ENCODE assay signal across 9 mouse cellular contexts in the genomic region with DNA sequence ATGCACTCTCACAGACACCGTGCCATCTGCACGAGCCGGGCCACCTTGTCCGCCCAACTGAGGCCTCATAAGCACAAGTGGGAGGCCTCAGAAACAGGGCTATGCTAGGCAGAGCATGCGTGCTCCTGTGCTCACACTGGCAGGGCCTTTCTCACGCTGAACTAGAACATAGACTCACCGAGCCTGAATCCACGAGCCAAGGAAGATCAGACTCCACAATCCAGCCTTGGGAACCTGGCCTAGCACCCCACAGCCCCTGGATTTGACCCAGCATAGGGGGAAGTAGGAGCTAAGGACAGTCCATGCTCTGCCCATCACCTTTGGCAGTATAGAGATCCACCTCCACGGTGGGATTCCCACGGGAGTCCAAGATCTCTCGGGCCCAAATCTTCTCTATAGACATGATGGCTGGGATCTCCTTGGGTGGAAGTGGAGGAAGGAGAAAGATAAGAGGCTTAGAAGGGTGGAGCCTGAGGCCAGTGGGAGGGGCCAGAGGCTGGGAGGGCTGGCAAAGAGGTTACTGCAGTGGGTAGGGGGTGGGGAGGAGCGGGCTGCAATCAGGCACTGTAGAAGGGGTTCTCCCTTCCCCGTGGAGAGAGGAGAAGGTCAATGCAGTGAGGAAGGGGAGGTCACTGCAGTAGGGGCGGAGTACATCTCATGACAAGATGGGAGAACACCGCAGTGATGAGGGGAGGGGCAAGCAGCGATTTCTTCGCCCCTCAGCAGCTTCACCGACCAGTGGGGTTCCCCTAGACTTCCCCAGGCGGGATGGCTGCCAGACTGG. TPM values are rescaled to one million over a fixed set of nuclear protein-coding genes. Genes with fewer than 3 reads are reported as not detected.
A peak's percentile ranks its signal among the peaks of the same experiment; 100 is the strongest.
DNase-seq lines count a peak whose midpoint lies in the region; ATAC-seq lines count a peak whose summit lies in the region.
"Had no signal": no experiment of that assay in that cellular context is flagged by ENCODE, and none has a peak within 500 bp of the region (broad histone marks: within the 10 kb centered on the region; RNA-seq: fewer than 3 reads in every experiment).

No protein-coding gene starts in this region.

- H3K27ac ChIP-seq in embryonic facial prominence, embryonic 15.5 days (replicated peaks) = 0 out of 2 replicates have a peak overlapping the region, but pooled peaks have one; percentile 7
- H3K27ac ChIP-seq in neural tube, embryonic 12.5 days = no peak overlapping the region

- H3K9ac ChIP-seq in embryonic facial prominence, embryonic 15.5 days = no peak overlapping the region; the same call in 1 of the 2 replicates
- 0 out of 2 replicates have a peak overlapping the region, but pooled peaks have one; percentile 59 for H3K9ac ChIP-seq in neural tube, embryonic 12.5 days

- peak; percentile 39 for ATAC-seq in cerebellum, adult (ENCODE audit: insufficient number of reproducible peaks, low FRiP score, low TSS enrichment)
- ATAC-seq in embryonic facial prominence, embryonic 15.5 days (ENCODE audit: insufficient number of reproducible peaks, low FRiP score, low TSS enrichment, low read depth) = peak; percentile 23; the same call in 1 of the 2 replicates
- 0 out of 2 replicates have a peak, but pooled peaks have one; percentile 21 for ATAC-seq in neural tube, embryonic 12.5 days (ENCODE audit: low FRiP score, low read depth)

- no peaks in the 10 kb centered on the region for H3K9me3 ChIP-seq in embryonic facial prominence, embryonic 15.5 days (replicated peaks)
- no peaks in the 10 kb centered on the region for H3K9me3 ChIP-seq in neural tube, embryonic 12.5 days

- peak overlapping the region; percentile 86 for H3K4me2 ChIP-seq in embryonic facial prominence, embryonic 15.5 days (replicated peaks)
- H3K4me2 ChIP-seq in neural tube, embryonic 12.5 days (replicated peaks) = peak overlapping the region; percentile 71

- H3K36me3 ChIP-seq in embryonic facial prominence, embryonic 15.5 days = 0 out of 2 replicates have a peak, but pooled peaks cover 4% of the 10 kb centered on the region
- no peaks in the 10 kb centered on the region for H3K36me3 ChIP-seq in neural tube, embryonic 12.5 days

- peaks cover 26% of the 10 kb centered on the region for H3K4me1 ChIP-seq in embryonic facial prominence, embryonic 15.5 days
- peaks cover 16% of the 10 kb centered on the region for H3K4me1 ChIP-seq in neural tube, embryonic 12.5 days

- no peaks in the 10 kb centered on the region for H3K27me3 ChIP-seq in embryonic facial prominence, embryonic 15.5 days
- peaks cover 14% of the 10 kb centered on the region for H3K27me3 ChIP-seq in neural tube, embryonic 12.5 days (replicated peaks)

- 24% methylated on average over 19 of the region's 19 CpGs for WGBS in embryonic facial prominence, embryonic 15.5 days
- WGBS in neural tube, embryonic 12.5 days = 25% methylated on average over 19 of the region's 19 CpGs

- DNase-seq in cerebellum, postnatal 4 days (ENCODE audit: low spot score in 2 of 2) = no peak
- DNase-seq in lung, postnatal 10 days = peak; percentile 44
- no peak for DNase-seq in lung, adult 18-20 months
- DNase-seq in layer of hippocampus, postnatal 25 days (ENCODE audit: extremely low spot score in 1 of 2, low spot score in 1 of 2) = peak; percentile 37 to 39
- DNase-seq in urinary bladder, adult 2 months (ENCODE audit: low spot score) = no peak

- peak overlapping the region; percentile 54 for H3K4me3 ChIP-seq in embryonic facial prominence, embryonic 15.5 days (replicated peaks)
- H3K4me3 ChIP-seq in neural tube, embryonic 12.5 days = peak overlapping the region; percentile 44

RNA-seq across cellular contexts. Expression of a gene that starts 1.4 kb away (rescaled TPM):
- 11.8 and 12.7 TPM in 2 replicates for polyA plus RNA-seq in embryonic facial prominence, embryonic 15.5 days (2015; fragmentation: Nextera tagmentation; extraction: Ambion mirVana)
- 1,000 to 10,000 TPM in 1 of 2 experiments, 100 to 1,000 TPM in 1; 947 to 1,030 TPM for total RNA-seq in layer of hippocampus, postnatal 25 days (2021)
- polyA plus RNA-seq in neural tube, embryonic 12.5 days (2016; fragmentation: Nextera tagmentation; extraction: Ambion mirVana) = 25.2 and 27.8 TPM in 2 replicates
- 20.8 and 23.4 TPM in 2 replicates for polyA plus RNA-seq in urinary bladder, adult 2 months (2012; rRNA removed)

RNA-seq across cellular contexts. Expression of a gene that starts 11.4 kb away (rescaled TPM):
- 26.7 and 47.5 TPM in 2 replicates for polyA plus RNA-seq in embryonic facial prominence, embryonic 15.5 days (2015; fragmentation: Nextera tagmentation; extraction: Ambion mirVana)
- total RNA-seq in layer of hippocampus, postnatal 25 days (2021) = 1 to 10 TPM; 1.7 TPM
- polyA plus RNA-seq in neural tube, embryonic 12.5 days (2016; fragmentation: Nextera tagmentation; extraction: Ambion mirVana) = 0.68 and 0.85 TPM in 2 replicates
- polyA plus RNA-seq in urinary bladder, adult 2 months (2012; rRNA removed) = 1.2 and 1.4 TPM in 2 replicates

RNA-seq across cellular contexts. Expression of a gene that starts 11.8 kb away (rescaled TPM):
- polyA plus RNA-seq in embryonic facial prominence, embryonic 15.5 days (2015; fragmentation: Nextera tagmentation; extraction: Ambion mirVana) = 20.1 and 21.0 TPM in 2 replicates
- total RNA-seq in layer of hippocampus, postnatal 25 days (2021) = 100 to 1,000 TPM; 134 to 159 TPM
- 16.8 and 17.4 TPM in 2 replicates for polyA plus RNA-seq in neural tube, embryonic 12.5 days (2016; fragmentation: Nextera tagmentation; extraction: Ambion mirVana)
- 11.3 and 32.9 TPM in 2 replicates for polyA plus RNA-seq in urinary bladder, adult 2 months (2012; rRNA removed)

RNA-seq across cellular contexts. Expression of a gene that starts 12.3 kb away (rescaled TPM):
- not detected in 2 replicates for polyA plus RNA-seq in embryonic facial prominence, embryonic 15.5 days (2015; fragmentation: Nextera tagmentation; extraction: Ambion mirVana)
- total RNA-seq in layer of hippocampus, postnatal 25 days (2021) = under 1 TPM in 1 of 2 experiments, not detected in 1; 0.71 TPM
- not detected in 2 replicates for polyA plus RNA-seq in neural tube, embryonic 12.5 days (2016; fragmentation: Nextera tagmentation; extraction: Ambion mirVana)
- not detected in 2 replicates for polyA plus RNA-seq in urinary bladder, adult 2 months (2012; rRNA removed)
- polyA plus RNA-seq: gonadal fat pad, adult 2 months had no signal

RNA-seq across cellular contexts. Expression of a gene that starts 26.9 kb away (rescaled TPM):
- polyA plus RNA-seq in embryonic facial prominence, embryonic 15.5 days (2015; fragmentation: Nextera tagmentation; extraction: Ambion mirVana) = 416 TPM in 2 replicates
- total RNA-seq in layer of hippocampus, postnatal 25 days (2021) = 100 to 1,000 TPM; 350 to 372 TPM
- 527 and 552 TPM in 2 replicates for polyA plus RNA-seq in neural tube, embryonic 12.5 days (2016; fragmentation: Nextera tagmentation; extraction: Ambion mirVana)
- polyA plus RNA-seq in urinary bladder, adult 2 months (2012; rRNA removed) = 214 and 229 TPM in 2 replicates

Comparison
In these comparisons a context has a peak if more than half of its experiments do, and no peak if none do; other contexts are left out.
1. DNase-seq: peak in lung, postnatal 10 days (single experiment) and layer of hippocampus, postnatal 25 days (2 of 2); none in cerebellum, postnatal 4 days (0 of 2), lung, adult 18-20 months (0 of 2) and urinary bladder, adult 2 months (single experiment).
2. RNA of a gene that starts 11.4 kb away (polyA plus RNA-seq): 26.7 to 47.5 TPM in embryonic facial prominence, embryonic 15.5 days; 1.2 to 1.4 TPM in urinary bladder, adult 2 months and 0.68 to 0.85 TPM in neural tube, embryonic 12.5 days; every median in the first group is over 10 times any median in the second.
3. Peak in every context shown above with its lines, with median percentiles within 50 percentile points of each other: ATAC-seq.